Mouse (Mus musculus) olfactory bulb, adult 2 months (tissue): ENCODE data around the gene Rtkn2.

Experiments used
- CTCF ChIP-seq: fragments of 200-500 bp; IDR thresholded peaks from 2 replicates; pipeline ENCODE4 v1.5.1; 2012; ENCODE audit warnings: low read depth, mild to moderate bottlenecking, low read length, moderate library complexity; ENCODE audit not compliant: insufficient read depth
- POLR2A ChIP-seq: fragments of 200-500 bp; IDR thresholded peaks from 2 replicates; pipeline ENCODE4 v1.6.1; 2012; ENCODE audit warnings: mild to moderate bottlenecking, low read depth, low read length, moderate library complexity; ENCODE audit not compliant: insufficient read depth

DNA sequence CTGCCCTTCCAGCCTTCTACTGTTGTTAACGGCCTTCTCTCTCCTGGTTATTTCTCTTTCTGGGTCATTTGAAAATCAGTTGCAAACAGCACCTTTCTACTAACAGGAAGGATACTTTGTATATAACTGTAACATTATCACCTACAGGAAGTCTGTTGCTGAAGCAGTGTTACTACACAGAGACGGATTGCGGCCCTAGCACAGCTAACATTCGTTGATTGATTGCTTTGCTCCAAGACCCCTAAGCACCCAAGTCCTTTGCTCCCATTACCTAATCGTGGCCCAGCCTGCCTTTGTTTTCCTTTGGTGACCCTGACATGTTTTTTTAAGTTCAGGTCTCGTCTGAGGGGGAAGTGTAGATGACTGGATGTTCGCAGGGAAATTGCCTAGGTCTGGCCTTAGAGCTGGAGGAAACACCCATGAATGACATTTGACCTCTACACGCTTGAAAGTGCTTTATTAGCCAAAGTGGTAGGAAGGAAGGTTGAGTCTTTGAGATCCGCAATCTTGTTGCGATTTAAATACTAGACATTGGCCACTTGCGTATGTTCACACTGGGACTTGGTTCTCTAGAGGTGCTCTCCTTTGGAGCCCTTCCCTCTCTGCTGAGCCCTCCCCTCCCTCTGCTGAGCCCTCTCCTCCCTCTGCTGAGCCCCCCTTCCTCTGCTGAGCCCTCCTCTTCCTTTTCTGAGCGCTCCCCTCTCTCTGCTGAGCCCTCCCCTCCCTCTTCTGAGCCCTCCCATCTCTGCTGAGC is 49.1 kb downstream of the Rtkn2 start:
- TF ChIP-seq POLR2A (no peak), CTCF (no peak)
